Mouse (Mus musculus): Measurements from ENCODE around the gene Tsnaxip1. TPM values are rescaled to one million over a fixed set of nuclear protein-coding genes. Genes with fewer than 3 reads are reported as not detected.
A peak's percentile ranks its signal among the peaks of the same experiment; 100 is the strongest.
"Not testable (repeated sequence)": the region's sequence is repeated elsewhere in the genome, so short reads cannot be mapped to it uniquely, and the experiment has no call there.

The Tsnaxip1 gene
- polyA plus RNA-seq, 1 experiment from 2014 or later, result not detected

DNA sequence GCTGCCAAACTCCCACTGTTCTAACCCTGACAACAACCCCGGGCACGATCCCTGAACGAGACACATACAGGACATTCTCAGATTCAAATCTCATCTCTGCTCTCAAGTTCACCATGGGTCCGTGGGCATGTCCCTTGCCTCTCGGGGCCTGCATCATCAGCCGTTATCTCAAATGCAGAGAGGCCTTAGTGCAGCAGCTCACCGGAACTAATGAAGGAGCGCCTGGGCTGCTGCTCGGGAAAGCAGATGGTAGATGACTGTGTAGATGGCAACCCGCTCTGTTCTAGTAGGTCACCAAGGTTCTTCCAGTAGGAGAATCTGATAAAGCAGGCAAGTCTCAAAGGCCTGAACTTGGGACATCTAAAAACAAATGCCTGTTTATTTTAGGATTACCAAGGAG is 16.5 kb upstream of the Tsnaxip1 start:
- Histone ChIP-seq H3K9ac (ENCODE audit: low read depth, low read length) (no peak overlapping the region), H3K4me1 (ENCODE audit: control insufficient read depth, insufficient read depth, low read length) (no peaks in the 10 kb centered on the region), H3K4me2 (ENCODE audit: low read depth, low read length) (no peak overlapping the region), H3K4me3 (ENCODE audit: low read length) (no peak overlapping the region), H3K9me3 (ENCODE audit: control insufficient read depth, low read length) (no peaks in the 10 kb centered on the region), H3K36me3 (ENCODE audit: control insufficient read depth, insufficient read depth, low read length) (peaks cover 3% of the 10 kb centered on the region; the same call in 1 of the 2 replicates), H3K27ac (ENCODE audit: low read length) (no peak overlapping the region), H3K27me3 (replicated peaks; ENCODE audit: control insufficient read depth, insufficient read depth, low read length) (no peaks in the 10 kb centered on the region)
- WGBS, result 89% methylated on average over 10 of the region's 10 CpGs
- no peak for ATAC-seq

- H3K4me1 ChIP-seq (ENCODE audit: control insufficient read depth, insufficient read depth, low read length), result no peaks in the 10 kb centered on the region
- WGBS, result 81% methylated on average over 3 of the region's 3 CpGs
- H3K9me3 ChIP-seq (ENCODE audit: control insufficient read depth, low read length), result no peaks in the 10 kb centered on the region
- no peaks in the 10 kb centered on the region for H3K27me3 ChIP-seq (replicated peaks; ENCODE audit: control insufficient read depth, insufficient read depth, low read length)
- no peak overlapping the region for H3K27ac ChIP-seq (ENCODE audit: low read length)
- no peak overlapping the region for H3K4me3 ChIP-seq (ENCODE audit: low read length)
- H3K9ac ChIP-seq (ENCODE audit: low read depth, low read length), result no peak overlapping the region
- no peak for ATAC-seq
- H3K36me3 ChIP-seq (ENCODE audit: control insufficient read depth, insufficient read depth, low read length), result peaks cover 3% of the 10 kb centered on the region; the same call in 1 of the 2 replicates
- no peak overlapping the region for H3K4me2 ChIP-seq (ENCODE audit: low read depth, low read length)
Measured at GRCm38 (mm10) chr8:105811543-105811942, 16.0 kb upstream of the Tsnaxip1 start.

GRCm38 (mm10) chr8:105812511-105812910 is 15.0 kb upstream of the Tsnaxip1 start:
- H3K27me3 ChIP-seq (replicated peaks; ENCODE audit: control insufficient read depth, insufficient read depth, low read length), result no peaks in the 10 kb centered on the region
- ATAC-seq, result no peak
- WGBS, result 87% methylated on average over 5 of the region's 5 CpGs
- no peak overlapping the region for H3K9ac ChIP-seq (ENCODE audit: low read depth, low read length)
- H3K4me2 ChIP-seq (ENCODE audit: low read depth, low read length), result no peak overlapping the region
- H3K4me3 ChIP-seq (ENCODE audit: low read length), result no peak overlapping the region
- H3K36me3 ChIP-seq (ENCODE audit: control insufficient read depth, insufficient read depth, low read length), result peaks cover 3% of the 10 kb centered on the region; the same call in 1 of the 2 replicates
- H3K27ac ChIP-seq (ENCODE audit: low read length), result no peak overlapping the region
- H3K4me1 ChIP-seq (ENCODE audit: control insufficient read depth, insufficient read depth, low read length), result no peaks in the 10 kb centered on the region
- H3K9me3 ChIP-seq (ENCODE audit: control insufficient read depth, low read length), result no peaks in the 10 kb centered on the region

- no peaks in the 10 kb centered on the region for H3K9me3 ChIP-seq (ENCODE audit: control insufficient read depth, low read length)
- H3K4me3 ChIP-seq (ENCODE audit: low read length), result no peak overlapping the region
- ATAC-seq, result no peak
- no peak overlapping the region for H3K9ac ChIP-seq (ENCODE audit: low read depth, low read length)
- no peak overlapping the region for H3K27ac ChIP-seq (ENCODE audit: low read length)
- no peaks in the 10 kb centered on the region for H3K4me1 ChIP-seq (ENCODE audit: control insufficient read depth, insufficient read depth, low read length)
- no peak overlapping the region for H3K4me2 ChIP-seq (ENCODE audit: low read depth, low read length)
- H3K36me3 ChIP-seq (ENCODE audit: control insufficient read depth, insufficient read depth, low read length), result peaks cover 3% of the 10 kb centered on the region; the same call in 1 of the 2 replicates
- WGBS, result 95% methylated on average over 6 of the region's 6 CpGs
- H3K27me3 ChIP-seq (replicated peaks; ENCODE audit: control insufficient read depth, insufficient read depth, low read length), result no peaks in the 10 kb centered on the region
Measured at GRCm38 (mm10) chr8:105813241-105813640, 14.3 kb upstream of the Tsnaxip1 start.

DNA sequence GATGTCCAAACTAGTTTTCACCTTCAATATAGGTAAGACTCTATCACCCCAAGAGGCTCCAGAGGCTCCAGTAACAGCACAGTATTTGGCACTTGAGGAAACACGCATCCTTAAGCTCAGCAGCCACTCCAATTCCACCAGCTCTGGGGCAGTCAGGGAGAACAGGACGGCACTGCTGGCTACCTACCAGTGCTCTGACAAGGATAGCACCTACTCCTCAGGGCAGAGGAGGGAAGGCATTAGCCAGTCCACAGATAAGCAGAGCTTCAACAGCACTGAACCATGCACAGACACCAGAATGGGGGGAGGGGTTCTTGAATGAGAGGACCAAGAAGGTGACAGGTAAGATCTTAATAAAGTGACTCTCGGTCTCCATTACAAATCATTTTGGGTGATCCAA is 7.9 kb upstream of the Tsnaxip1 start:
- Histone ChIP-seq H3K4me1 (ENCODE audit: control insufficient read depth, insufficient read depth, low read length) (no peaks in the 10 kb centered on the region), H3K27me3 (replicated peaks; ENCODE audit: control insufficient read depth, insufficient read depth, low read length) (no peaks in the 10 kb centered on the region), H3K36me3 (ENCODE audit: control insufficient read depth, insufficient read depth, low read length) (peaks cover 6% of the 10 kb centered on the region; the same call in 1 of the 2 replicates), H3K9ac (ENCODE audit: low read depth, low read length) (no peak overlapping the region), H3K27ac (ENCODE audit: low read length) (no peak overlapping the region), H3K4me2 (ENCODE audit: low read depth, low read length) (no peak overlapping the region), H3K9me3 (ENCODE audit: control insufficient read depth, low read length) (no peaks in the 10 kb centered on the region), H3K4me3 (ENCODE audit: low read length) (no peak overlapping the region)
- 90% methylated on average over 3 of the region's 3 CpGs for WGBS
- ATAC-seq, result no peak

DNA sequence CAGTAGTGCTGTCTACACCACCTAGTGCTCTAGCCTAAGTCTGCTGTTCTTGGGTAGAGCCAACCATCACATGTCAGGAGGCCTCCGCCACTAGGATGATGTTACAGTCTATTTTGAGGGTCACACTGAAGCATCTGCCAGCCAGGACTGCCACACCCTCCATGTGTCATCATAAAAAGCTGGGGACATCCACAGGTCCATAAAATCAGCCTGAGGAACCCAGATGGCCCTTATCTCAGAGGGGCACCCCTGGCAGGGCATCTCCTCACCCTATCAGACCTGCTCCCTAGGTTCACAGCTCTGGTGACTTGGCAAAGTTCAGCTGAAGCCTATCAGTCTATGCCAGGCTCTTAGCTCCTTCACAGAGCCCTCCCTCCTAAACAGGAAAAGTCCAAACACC is 6.6 kb upstream of the Tsnaxip1 start:
- H3K4me3 ChIP-seq (ENCODE audit: low read length), result no peak overlapping the region
- WGBS, result 95% methylated on average over 1 of the region's 1 CpGs
- no peak overlapping the region for H3K9ac ChIP-seq (ENCODE audit: low read depth, low read length)
- H3K27me3 ChIP-seq (replicated peaks; ENCODE audit: control insufficient read depth, insufficient read depth, low read length), result no peaks in the 10 kb centered on the region
- no peak overlapping the region for H3K4me2 ChIP-seq (ENCODE audit: low read depth, low read length)
- peaks cover 6% of the 10 kb centered on the region; the same call in 1 of the 2 replicates for H3K36me3 ChIP-seq (ENCODE audit: control insufficient read depth, insufficient read depth, low read length)
- H3K4me1 ChIP-seq (ENCODE audit: control insufficient read depth, insufficient read depth, low read length), result peaks cover 5% of the 10 kb centered on the region
- H3K9me3 ChIP-seq (ENCODE audit: control insufficient read depth, low read length), result no peaks in the 10 kb centered on the region
- peak; percentile 86 for ATAC-seq
- H3K27ac ChIP-seq (ENCODE audit: low read length), result no peak overlapping the region

DNA sequence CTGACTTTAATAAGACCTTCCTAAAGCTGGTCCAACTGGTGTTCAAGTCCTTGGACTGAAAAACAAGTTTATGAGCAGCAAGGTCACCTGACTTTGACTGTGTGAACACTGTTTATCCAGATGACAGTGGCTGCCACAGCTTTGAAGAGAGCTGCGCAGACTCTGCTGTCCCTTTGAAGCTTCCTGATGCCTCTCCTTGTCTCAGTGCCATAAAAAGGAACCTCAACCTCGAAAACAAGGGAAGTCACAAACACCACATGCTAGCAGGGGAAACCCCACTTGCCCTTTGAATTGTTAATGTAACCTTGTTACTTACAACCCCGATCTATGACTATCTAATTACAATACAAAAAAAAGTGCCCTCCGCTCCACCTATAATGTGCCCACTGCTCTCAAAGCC is 2.0 kb upstream of the Tsnaxip1 start:
- Histone ChIP-seq H3K27me3 (replicated peaks; ENCODE audit: control insufficient read depth, insufficient read depth, low read length) (no peaks in the 10 kb centered on the region), H3K9ac (ENCODE audit: low read depth, low read length) (0 out of 2 replicates have a peak overlapping the region, but pooled peaks have one; percentile 89), H3K4me3 (ENCODE audit: low read length) (peak overlapping the region; percentile 87), H3K36me3 (ENCODE audit: control insufficient read depth, insufficient read depth, low read length) (peaks cover 6% of the 10 kb centered on the region; the same call in 1 of the 2 replicates), H3K4me1 (ENCODE audit: control insufficient read depth, insufficient read depth, low read length) (peaks cover 9% of the 10 kb centered on the region), H3K27ac (ENCODE audit: low read length) (no peak overlapping the region), H3K9me3 (ENCODE audit: control insufficient read depth, low read length) (no peaks in the 10 kb centered on the region), H3K4me2 (ENCODE audit: low read depth, low read length) (peak overlapping the region; percentile 80; the same call in 1 of the 2 replicates)
- no peak for ATAC-seq
- WGBS, result 67% methylated on average over 4 of the region's 4 CpGs

DNA sequence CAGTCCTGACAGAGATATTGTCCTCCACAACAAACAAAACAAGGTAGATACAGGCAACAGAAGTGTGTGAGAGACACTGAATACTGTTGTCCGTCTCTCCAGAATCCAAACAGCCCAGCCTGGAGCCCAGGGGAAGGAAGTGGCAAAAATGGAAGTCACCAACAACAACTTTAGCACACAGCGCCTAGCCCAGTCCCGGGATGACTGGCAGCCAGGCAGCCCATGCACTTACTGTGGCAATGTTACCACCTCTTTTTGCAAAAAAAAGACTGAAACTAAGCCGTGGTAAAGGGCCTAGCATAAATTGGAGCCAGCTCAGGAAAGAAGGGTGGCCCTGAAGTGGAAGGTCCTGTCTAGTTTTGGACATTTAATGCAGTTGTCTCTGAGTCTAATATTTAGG is 1.2 kb upstream of the Tsnaxip1 start:
- H3K9me3 ChIP-seq (ENCODE audit: control insufficient read depth, low read length), result no peaks in the 10 kb centered on the region
- peak overlapping the region; percentile 80 for H3K4me2 ChIP-seq (ENCODE audit: low read depth, low read length)
- 3% methylated on average over 4 of the region's 4 CpGs for WGBS
- peaks cover 9% of the 10 kb centered on the region for H3K4me1 ChIP-seq (ENCODE audit: control insufficient read depth, insufficient read depth, low read length)
- H3K27ac ChIP-seq (ENCODE audit: low read length), result peak overlapping the region; percentile 69
- H3K4me3 ChIP-seq (ENCODE audit: low read length), result peak overlapping the region; percentile 87
- no peaks in the 10 kb centered on the region for H3K27me3 ChIP-seq (replicated peaks; ENCODE audit: control insufficient read depth, insufficient read depth, low read length)
- H3K9ac ChIP-seq (ENCODE audit: low read depth, low read length), result peak overlapping the region; percentile 89
- no peak for ATAC-seq
- H3K36me3 ChIP-seq (ENCODE audit: control insufficient read depth, insufficient read depth, low read length), result peaks cover 4% of the 10 kb centered on the region; the same call in 1 of the 2 replicates

GRCm38 (mm10) chr8:105833740-105834139 is 6.2 kb downstream of the Tsnaxip1 start:
- not testable (repeated sequence) for H3K4me3 ChIP-seq (ENCODE audit: low read length); H3K9ac ChIP-seq (ENCODE audit: low read depth, low read length); H3K27me3 ChIP-seq (replicated peaks; ENCODE audit: control insufficient read depth, insufficient read depth, low read length); H3K36me3 ChIP-seq (ENCODE audit: control insufficient read depth, insufficient read depth, low read length); H3K9me3 ChIP-seq (ENCODE audit: control insufficient read depth, low read length); H3K4me2 ChIP-seq (ENCODE audit: low read depth, low read length); ATAC-seq; H3K27ac ChIP-seq (ENCODE audit: low read length); H3K4me1 ChIP-seq (ENCODE audit: control insufficient read depth, insufficient read depth, low read length)
- WGBS, result 83% methylated on average over 2 of the region's 2 CpGs

- Histone ChIP-seq H3K4me3 (ENCODE audit: low read length) (no peak overlapping the region), H3K27ac (ENCODE audit: low read length) (no peak overlapping the region), H3K27me3 (replicated peaks; ENCODE audit: control insufficient read depth, insufficient read depth, low read length) (no peaks in the 10 kb centered on the region), H3K4me1 (ENCODE audit: control insufficient read depth, insufficient read depth, low read length) (no peaks in the 10 kb centered on the region), H3K9ac (ENCODE audit: low read depth, low read length) (no peak overlapping the region), H3K9me3 (ENCODE audit: control insufficient read depth, low read length) (no peaks in the 10 kb centered on the region), H3K36me3 (ENCODE audit: control insufficient read depth, insufficient read depth, low read length) (no peaks in the 10 kb centered on the region), H3K4me2 (ENCODE audit: low read depth, low read length) (no peak overlapping the region)
- 26% methylated on average over 11 of the region's 11 CpGs for WGBS
- 0 out of 2 replicates have a peak, but pooled peaks have one; percentile 44 for ATAC-seq
Measured at GRCm38 (mm10) chr8:105835318-105835717, 7.8 kb downstream of the Tsnaxip1 start.
